In the genomic region with DNA sequence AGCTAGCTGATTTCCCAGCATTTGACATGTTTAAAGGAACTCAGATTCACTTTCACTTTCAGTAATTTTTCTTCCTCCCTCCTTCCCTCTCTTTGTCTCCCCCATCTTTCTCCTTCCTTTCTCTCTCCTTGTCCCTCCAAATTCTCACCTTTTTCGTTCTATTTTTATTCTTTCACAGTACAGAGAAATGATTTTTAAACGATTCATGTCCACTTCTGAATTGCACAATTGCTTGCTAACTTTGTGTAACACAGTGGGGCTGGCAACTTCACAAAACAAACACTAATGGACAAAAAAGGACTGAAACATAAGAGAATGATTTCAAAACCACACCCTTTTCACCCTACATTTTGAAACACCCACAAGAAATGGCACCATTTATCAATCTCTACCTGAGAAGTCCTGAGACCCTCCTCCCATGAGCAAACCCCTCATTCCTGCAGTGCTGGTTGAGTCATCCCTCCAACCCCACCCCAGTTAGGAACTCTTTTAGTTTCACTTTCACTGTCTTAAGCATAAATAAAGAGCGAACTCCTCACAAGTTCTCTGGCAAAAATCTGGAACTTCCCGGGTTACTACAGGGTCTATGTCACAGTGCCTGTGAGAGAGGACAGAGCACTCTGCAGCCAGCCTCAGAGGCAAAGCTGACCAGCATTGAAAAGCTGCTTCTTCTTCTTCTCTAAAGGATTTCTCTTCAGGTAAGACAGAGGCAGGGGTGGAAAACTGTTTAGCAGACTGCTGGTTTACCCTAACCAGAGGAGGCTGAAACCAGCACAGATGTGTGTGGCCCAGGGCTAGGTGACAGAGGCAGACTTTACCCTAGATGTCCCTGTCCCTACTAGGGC, we compare ENCODE assay signal across 8 mouse cellular contexts. TPM values are rescaled to one million over a fixed set of nuclear protein-coding genes. Genes with fewer than 3 reads are reported as not detected.
DNase-seq lines count a peak whose midpoint lies in the region; ATAC-seq lines count a peak whose summit lies in the region.

A gene (plus strand): TSS at position 492 of the 845 bp plus-strand sequence.

- H3K4me3 ChIP-seq in lung, embryonic 15.5 days = peak within 1 kb of the TSS; percentile 33

- no peaks in the 10 kb centered on the region; the same call in 1 of the 2 replicates for H3K27me3 ChIP-seq in lung, embryonic 15.5 days

- 0 out of 2 replicates have a peak, but pooled peaks cover 8% of the 10 kb centered on the region for H3K4me1 ChIP-seq in lung, embryonic 15.5 days

- H3K27ac ChIP-seq in lung, embryonic 15.5 days = peak within 1 kb of the TSS; percentile 58

- H3K4me2 ChIP-seq in lung, embryonic 15.5 days = peak within 1 kb of the TSS; percentile 58

- peak; percentile 76; the same call in 1 of the 2 replicates for ATAC-seq in lung, embryonic 15.5 days (ENCODE audit: borderline replicate concordance, extremely low read depth, low FRiP score, low TSS enrichment)

- DNase-seq in urinary bladder, adult 18-20 months (ENCODE audit: low spot score in 2 of 2) = peak; percentile 32 to 40
- no peak for DNase-seq in urinary bladder, postnatal 10 days (ENCODE audit: low spot score)
- DNase-seq in c-Kit-positive CD71-negative TER-119-negative erythroid progenitor cells, embryonic 14.5 days (ENCODE audit: low read depth) = peak; percentile 14
- peak; percentile 86 for DNase-seq in induced T-regulatory cell, adult 2 months (ENCODE audit: low read depth)
- DNase-seq in thymus, postnatal 0 days (ENCODE audit: low spot score) = peak; percentile 56
- DNase-seq in c-Kit-positive CD71-positive TER-119-positive erythroid progenitor cells, embryonic 14.5 days (ENCODE audit: low spot score) = no peak
- DNase-seq in layer of hippocampus, postnatal 25 days (ENCODE audit: extremely low spot score in 1 of 2, low spot score in 1 of 2) = no peak

- 20% methylated on average over 4 of the region's 4 CpGs for WGBS in lung, embryonic 15.5 days

- no peaks in the 10 kb centered on the region for H3K9me3 ChIP-seq in lung, embryonic 15.5 days

- H3K9ac ChIP-seq in lung, embryonic 15.5 days = no peak within 1 kb of the TSS; the same call in 1 of the 2 replicates

- no peaks in the 10 kb centered on the region for H3K36me3 ChIP-seq in lung, embryonic 15.5 days

RNA-seq across cellular contexts. Expression of the gene that starts here (rescaled TPM):
- polyA plus RNA-seq in lung, embryonic 15.5 days (2015; fragmentation: Nextera tagmentation; extraction: Ambion mirVana) = 2.4 and 3.5 TPM in 2 replicates
- polyA plus RNA-seq in thymus, postnatal 0 days (2015; fragmentation: Nextera tagmentation; extraction: Ambion mirVana) = 19.3 and 19.6 TPM in 2 replicates
- 1 to 10 TPM; 1.3 to 1.5 TPM for total RNA-seq in layer of hippocampus, postnatal 25 days (2021)

Comparison
In these comparisons a context has a peak if more than half of its experiments do, and no peak if none do; other contexts are left out.
1. DNase-seq: peak in urinary bladder, adult 18-20 months (2 of 2), c-Kit-positive CD71-negative TER-119-negative erythroid progenitor cells, embryonic 14.5 days (single experiment), induced T-regulatory cell, adult 2 months (single experiment) and thymus, postnatal 0 days (single experiment); none in urinary bladder, postnatal 10 days (single experiment), c-Kit-positive CD71-positive TER-119-positive erythroid progenitor cells, embryonic 14.5 days (single experiment) and layer of hippocampus, postnatal 25 days (0 of 2).